Mouse (Mus musculus): Measurements from ENCODE around the gene Ccdc62. TPM values are rescaled to one million over a fixed set of nuclear protein-coding genes. Genes with fewer than 3 reads are reported as not detected.

Gene Ccdc62
- polyA plus RNA-seq, 1 experiment = 10.6 TPM

DNA sequence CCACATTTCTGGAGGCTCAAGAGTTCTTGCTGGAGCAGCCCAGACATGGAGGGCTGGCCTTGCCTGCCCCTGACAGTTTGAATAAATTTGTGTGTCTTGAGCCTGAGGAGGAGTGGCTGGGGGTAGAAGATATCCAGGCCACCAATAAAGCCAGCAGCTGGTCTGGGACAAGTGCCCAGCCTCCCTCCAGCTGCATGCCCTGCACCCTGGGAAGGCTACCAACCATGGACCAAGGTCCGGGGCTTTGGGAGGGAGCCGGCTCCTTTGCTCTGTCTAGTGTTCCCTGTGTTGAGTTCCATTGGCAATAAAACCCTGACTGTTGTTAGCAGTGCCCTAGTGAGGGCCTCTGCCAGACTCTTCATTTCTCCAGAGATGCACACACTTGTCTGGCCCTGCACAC, 72.4 kb downstream of the Ccdc62 start:
- Histone ChIP-seq H3K4me3 (replicated peaks; ENCODE audit: control insufficient read depth, low read depth, low read length) (no peak overlapping the region), H3K4me1 (ENCODE audit: control insufficient read depth, insufficient read depth, low read length) (no peaks in the 10 kb centered on the region), H3K27ac (ENCODE audit: control insufficient read depth, insufficient read depth, low read depth, low read length, poor library complexity) (no peak overlapping the region)
- TF ChIP-seq POLR2A (IDR thresholded peaks at IDR 0.05; ENCODE audit: borderline replicate concordance, control insufficient read depth, low read depth, low read length) (no peak), CTCF (IDR thresholded peaks at IDR 0.05; ENCODE audit: control insufficient read depth, insufficient read depth, low read length) (no peak)
- WGBS = 71% methylated on average over 2 of the region's 2 CpGs

DNA sequence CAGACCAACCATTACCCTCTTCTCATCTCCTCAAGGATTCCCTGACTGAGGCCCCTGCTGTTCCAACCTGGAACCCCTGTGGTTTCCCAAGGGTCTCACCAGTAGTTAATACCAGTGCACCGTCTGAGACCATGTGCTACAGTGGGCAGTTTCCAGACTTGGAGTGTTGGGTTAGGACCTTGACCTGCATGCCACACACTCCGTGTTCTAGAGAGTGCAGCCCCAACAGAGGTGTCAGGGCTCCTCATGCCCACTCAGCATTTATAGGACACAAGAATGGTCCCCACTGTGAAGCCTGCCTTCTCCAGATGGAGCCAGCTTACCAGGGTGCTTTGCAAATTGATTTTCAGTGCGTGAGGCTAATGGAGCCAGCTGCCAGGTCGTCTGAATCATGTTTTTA, 72.9 kb downstream of the Ccdc62 start:
- Histone ChIP-seq H3K4me3 (replicated peaks; ENCODE audit: control insufficient read depth, low read depth, low read length) (no peak overlapping the region), H3K4me1 (ENCODE audit: control insufficient read depth, insufficient read depth, low read length) (no peaks in the 10 kb centered on the region), H3K27ac (ENCODE audit: control insufficient read depth, insufficient read depth, low read depth, low read length, poor library complexity) (no peak overlapping the region)
- TF ChIP-seq CTCF (IDR thresholded peaks at IDR 0.05; ENCODE audit: control insufficient read depth, insufficient read depth, low read length) (no peak), POLR2A (IDR thresholded peaks at IDR 0.05; ENCODE audit: borderline replicate concordance, control insufficient read depth, low read depth, low read length) (no peak)
- WGBS = 77% methylated on average over 4 of the region's 4 CpGs

GRCm38 (mm10) chr5:124004356-124005150, 74.1 kb downstream of the Ccdc62 start:
- TF ChIP-seq POLR2A (IDR thresholded peaks at IDR 0.05; ENCODE audit: borderline replicate concordance, control insufficient read depth, low read depth, low read length) (no peak), CTCF (IDR thresholded peaks at IDR 0.05; ENCODE audit: control insufficient read depth, insufficient read depth, low read length) (no peak)
- no peaks in the 10 kb centered on the region for H3K4me1 ChIP-seq (ENCODE audit: control insufficient read depth, insufficient read depth, low read length)
- H3K27ac ChIP-seq (ENCODE audit: control insufficient read depth, insufficient read depth, low read depth, low read length, poor library complexity) = no peak overlapping the region
- no peak overlapping the region for H3K4me3 ChIP-seq (replicated peaks; ENCODE audit: control insufficient read depth, low read depth, low read length)
- WGBS = 80% methylated on average over 17 of the region's 17 CpGs

- Histone ChIP-seq H3K4me1 (ENCODE audit: control insufficient read depth, insufficient read depth, low read length) (no peaks in the 10 kb centered on the region; the same call in none of the 2 replicates), H3K4me3 (replicated peaks; ENCODE audit: control insufficient read depth, low read depth, low read length) (no peak overlapping the region), H3K27ac (ENCODE audit: control insufficient read depth, insufficient read depth, low read depth, low read length, poor library complexity) (no peak overlapping the region)
- TF ChIP-seq CTCF (IDR thresholded peaks at IDR 0.05; ENCODE audit: control insufficient read depth, insufficient read depth, low read length) = no peak
- no peak for TF ChIP-seq POLR2A (IDR thresholded peaks at IDR 0.05; ENCODE audit: borderline replicate concordance, control insufficient read depth, low read depth, low read length)
- WGBS = 91% methylated on average over 15 of the region's 15 CpGs
Measured at GRCm38 (mm10) chr5:124005151-124005500, 74.6 kb downstream of the Ccdc62 start.

DNA sequence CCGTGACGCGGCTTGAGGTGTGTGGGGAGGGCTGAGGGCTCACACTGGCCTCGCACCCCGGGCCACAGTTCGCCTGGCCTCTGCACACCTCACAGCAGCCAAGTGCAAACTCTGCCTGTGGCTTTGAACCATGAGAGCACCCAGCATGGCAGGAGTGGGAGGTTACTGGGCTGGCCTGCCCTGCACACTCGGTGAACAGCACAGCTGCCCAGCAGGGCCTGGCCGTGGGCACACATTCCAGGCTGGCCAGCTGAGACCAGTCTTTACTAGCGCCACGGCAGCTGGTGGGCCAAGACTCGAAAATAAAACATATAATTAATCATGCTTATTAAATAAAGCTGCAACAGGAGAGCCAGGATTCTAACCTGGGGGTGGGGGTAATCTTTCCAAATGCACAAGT, 75.1 kb downstream of the Ccdc62 start:
- Histone ChIP-seq H3K4me3 (replicated peaks; ENCODE audit: control insufficient read depth, low read depth, low read length) (no peak overlapping the region), H3K4me1 (ENCODE audit: control insufficient read depth, insufficient read depth, low read length) (no peaks in the 10 kb centered on the region; the same call in none of the 2 replicates), H3K27ac (ENCODE audit: control insufficient read depth, insufficient read depth, low read depth, low read length, poor library complexity) (no peak overlapping the region)
- TF ChIP-seq CTCF (IDR thresholded peaks at IDR 0.05; ENCODE audit: control insufficient read depth, insufficient read depth, low read length) (no peak), POLR2A (IDR thresholded peaks at IDR 0.05; ENCODE audit: borderline replicate concordance, control insufficient read depth, low read depth, low read length) (no peak)
- WGBS = 91% methylated on average over 11 of the region's 11 CpGs

DNA sequence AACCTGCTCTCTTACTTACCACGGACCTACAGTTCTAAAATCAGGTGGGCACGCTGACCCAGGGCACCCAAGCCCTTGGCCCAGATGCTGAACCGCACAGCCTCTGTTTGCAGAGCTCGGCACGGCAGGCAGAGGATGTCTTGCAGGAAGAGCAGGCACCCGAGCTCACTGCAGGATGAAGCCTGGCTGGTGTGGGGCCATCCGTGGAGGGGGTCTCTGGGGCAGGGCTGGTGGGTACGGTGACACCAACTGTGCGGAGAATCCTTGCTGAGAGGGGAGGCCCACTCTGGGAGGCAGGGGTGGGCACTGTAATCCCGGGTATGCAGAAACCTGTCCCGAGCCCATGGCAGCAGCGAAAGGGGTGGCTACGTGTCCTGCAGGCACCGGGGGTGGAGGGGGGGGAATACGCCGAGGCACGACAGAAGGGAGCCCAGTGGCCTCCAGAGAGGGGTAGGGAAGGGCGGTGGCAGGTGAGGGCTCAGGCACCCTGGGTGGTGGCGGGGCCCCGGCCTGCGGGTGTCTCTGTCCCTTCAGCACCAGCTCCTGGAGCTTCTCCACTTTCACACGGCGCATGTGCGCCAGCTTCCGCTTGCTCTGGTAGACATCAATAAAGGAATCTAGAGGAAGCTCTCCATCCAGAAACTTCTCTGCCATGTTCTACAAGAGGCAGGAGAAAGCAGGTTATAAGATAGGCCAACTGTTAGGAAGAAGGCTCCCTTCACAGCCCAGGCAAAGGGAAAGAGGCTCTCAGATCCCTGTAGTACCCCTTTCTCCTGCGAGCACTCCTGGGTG, 75.8 kb downstream of the Ccdc62 start:
- peaks cover 2% of the 10 kb centered on the region for H3K4me1 ChIP-seq (ENCODE audit: control insufficient read depth, insufficient read depth, low read length)
- WGBS = 86% methylated on average over 26 of the region's 26 CpGs
- H3K4me3 ChIP-seq (replicated peaks; ENCODE audit: control insufficient read depth, low read depth, low read length) = no peak overlapping the region
- no peak overlapping the region for H3K27ac ChIP-seq (ENCODE audit: control insufficient read depth, insufficient read depth, low read depth, low read length, poor library complexity)
- TF ChIP-seq POLR2A (IDR thresholded peaks at IDR 0.05; ENCODE audit: borderline replicate concordance, control insufficient read depth, low read depth, low read length) (no peak; the same call in 1 of the 2 replicates), CTCF (IDR thresholded peaks at IDR 0.05; ENCODE audit: control insufficient read depth, insufficient read depth, low read length) (no peak)

DNA sequence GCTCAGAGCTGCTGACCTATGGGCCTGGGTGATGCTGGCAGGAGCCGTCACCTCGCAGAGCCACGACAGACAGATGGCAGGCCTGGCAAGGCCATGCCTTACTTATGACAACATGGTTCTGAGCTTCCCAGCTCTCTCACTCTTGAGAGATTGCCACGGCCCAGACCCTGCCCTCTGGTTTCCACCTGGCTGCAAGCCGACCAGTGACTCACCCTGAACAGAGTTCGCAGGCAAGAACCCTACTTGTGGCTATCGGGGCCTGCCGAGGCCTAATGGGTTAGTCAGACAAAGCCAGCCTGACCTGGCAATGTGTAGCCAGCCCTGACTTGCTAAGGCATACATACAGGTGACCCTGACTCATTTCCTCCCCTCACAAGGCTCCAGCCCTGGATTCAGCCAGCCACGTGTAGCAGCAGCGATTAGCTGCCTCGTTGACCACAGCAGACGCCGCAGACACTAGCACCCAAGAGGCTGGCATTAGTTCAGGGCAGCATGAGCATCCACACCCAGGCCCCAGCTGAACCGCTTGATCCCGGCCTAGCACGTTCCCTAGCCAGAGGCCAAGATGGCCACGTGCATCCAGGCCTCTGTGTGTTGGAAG, 76.5 kb downstream of the Ccdc62 start:
- Histone ChIP-seq H3K4me1 (ENCODE audit: control insufficient read depth, insufficient read depth, low read length) (peaks cover 2% of the 10 kb centered on the region), H3K4me3 (replicated peaks; ENCODE audit: control insufficient read depth, low read depth, low read length) (no peak overlapping the region), H3K27ac (ENCODE audit: control insufficient read depth, insufficient read depth, low read depth, low read length, poor library complexity) (no peak overlapping the region)
- WGBS = 89% methylated on average over 17 of the region's 17 CpGs
- TF ChIP-seq CTCF (IDR thresholded peaks at IDR 0.05; ENCODE audit: control insufficient read depth, insufficient read depth, low read length) (no peak), POLR2A (IDR thresholded peaks at IDR 0.05; ENCODE audit: borderline replicate concordance, control insufficient read depth, low read depth, low read length) (no peak)

GRCm38 (mm10) chr5:124010077-124010476, 79.6 kb downstream of the Ccdc62 start:
- Histone ChIP-seq H3K4me3 (replicated peaks; ENCODE audit: control insufficient read depth, low read depth, low read length) (no peak overlapping the region), H3K4me1 (ENCODE audit: control insufficient read depth, insufficient read depth, low read length) (peaks cover 9% of the 10 kb centered on the region), H3K27ac (ENCODE audit: control insufficient read depth, insufficient read depth, low read depth, low read length, poor library complexity) (no peak overlapping the region)
- WGBS = 69% methylated on average over 8 of the region's 8 CpGs
- TF ChIP-seq CTCF (IDR thresholded peaks at IDR 0.05; ENCODE audit: control insufficient read depth, insufficient read depth, low read length) (no peak), POLR2A (IDR thresholded peaks at IDR 0.05; ENCODE audit: borderline replicate concordance, control insufficient read depth, low read depth, low read length) (no peak)
